Mouse (Mus musculus) liver, embryonic 14.5 days (tissue): Measurements from ENCODE around the gene Trank1. TPM values are rescaled to one million over a fixed set of nuclear protein-coding genes. Genes with fewer than 3 reads are reported as not detected.

Source experiments
- ATAC-seq: fragments of 200-750 bp; cut with Nextera tagmentation; 2 replicates; pipeline ENCODE4 v1.8.0; 2017; ENCODE audit warnings: moderate number of reproducible peaks, mild to moderate bottlenecking, moderate library complexity; ENCODE audit not compliant: insufficient read depth
- DNase-seq, 3 experiments: peaks; one replicate each; pipeline ENCODE4 v3.0.0-alpha.2; 2012 to 2013; ENCODE audit warnings: low read depth in 3 of 3, low spot score in 3 of 3
- H3K27ac ChIP-seq: fragments of 300-500 bp; sonication (generic); 2 replicates; pipeline ENCODE4 v1.5.1; 2014; ENCODE audit warnings: moderate library complexity, mild to moderate bottlenecking, control low read depth, inconsistent platforms
- H3K27me3 ChIP-seq: fragments of 300-500 bp; sonication (generic); 2 replicates; pipeline ENCODE4 v1.6.1; 2014; ENCODE audit warnings: mild to moderate bottlenecking, low read length, moderate library complexity; ENCODE audit not compliant: control insufficient read depth, insufficient read depth
- H3K36me3 ChIP-seq: fragments of 300-500 bp; sonication (generic); replicated peaks from 2 replicates; pipeline ENCODE4 v1.6.1; 2014; ENCODE audit warnings: low read depth; ENCODE audit not compliant: control insufficient read depth, insufficient read depth
- H3K4me1 ChIP-seq, 2 experiments: fragments of 200-500 bp in 1 of 2; fragments of 300-500 bp in 1 of 2; sonication (generic) in 1 of 2; replicated peaks; 2 replicates each; pipeline ENCODE4 v1.6.1; 2012 to 2014; ENCODE audit warnings: antibody characterized with exemption in 1 of 2, inconsistent platforms in 1 of 2, low read length in 1 of 2; ENCODE audit not compliant: control insufficient read depth in 2 of 2, insufficient read depth in 2 of 2
- H3K4me2 ChIP-seq: fragments of 300-500 bp; sonication (generic); 2 replicates; pipeline ENCODE4 v1.6.1; 2014; ENCODE audit warnings: low read depth, mild to moderate bottlenecking, control low read depth, moderate library complexity
- H3K4me3 ChIP-seq, 2 experiments: fragments of 200-500 bp in 1 of 2; fragments of 300-500 bp in 1 of 2; sonication (generic) in 1 of 2; 2 replicates each; pipeline ENCODE4 v1.5.1; 2012 to 2014; ENCODE audit warnings: low read depth in 2 of 2, low read length in 2 of 2, mild to moderate bottlenecking in 2 of 2, control low read depth in 1 of 2, inconsistent platforms in 1 of 2, moderate library complexity in 1 of 2; ENCODE audit not compliant: insufficient read depth in 1 of 2
- H3K9ac ChIP-seq: fragments of 300-500 bp; sonication (generic); replicated peaks from 2 replicates; pipeline ENCODE4 v1.6.1; 2014; ENCODE audit warnings: mild to moderate bottlenecking, control low read depth, moderate library complexity
- H3K9me3 ChIP-seq: fragments of 300-500 bp; sonication (generic); 2 replicates; pipeline ENCODE4 v1.6.1; 2016; ENCODE audit warnings: low read length, mixed read lengths; ENCODE audit not compliant: control insufficient read depth
- CTCF ChIP-seq: IDR thresholded peaks from 2 replicates; pipeline ENCODE4 v1.5.1; 2016; ENCODE audit warnings: antibody characterized with exemption, low read depth, control low read depth
- EP300 ChIP-seq: IDR thresholded peaks from 2 replicates; pipeline ENCODE4 v1.6.1; 2016; ENCODE audit warnings: antibody characterized with exemption, low read depth
- WGBS: fragments of 180-500 bp; shearing (Covaris S2); extraction: QIAGEN DNeasy Blood & Tissue Kit; methylation state at CpG from one replicate; pipeline ENCODE4 v1.1.7; 2014; ENCODE audit not compliant: insufficient replicate concordance; 5-methylcytosine and 5-hydroxymethylcytosine counted together
- polyA plus RNA-seq, 2 experiments: library from polyadenylated mRNA; depleted of rRNA in 1 of 2; stranded (reverse) in 1 of 2; unstranded in 1 of 2; fragments of >200 nt; fragmentation: Nextera tagmentation in 1 of 2; extraction: Ambion mirVana in 1 of 2; gene quantifications; 2 replicates each; pipeline versions ENCODE4 v1.2.1 to v1.2.3; 2012 to 2014

Gene Trank1
- polyA plus RNA-seq, 2 experiments, result 0.02 TPM; not detected in 1

GRCm38 (mm10) chr9:111351233-111351632 lies 39.7 kb downstream of the Trank1 start:
- H3K36me3 ChIP-seq, result no peaks in the 10 kb centered on the region
- no peak overlapping the region for H3K4me3 ChIP-seq
- TF ChIP-seq EP300 (no peak), CTCF (no peak)
- no peaks in the 10 kb centered on the region for H3K27me3 ChIP-seq
- H3K9ac ChIP-seq, result no peak overlapping the region
- ATAC-seq (no peak), DNase-seq (no peak)
- H3K9me3 ChIP-seq, result no peaks in the 10 kb centered on the region
- no peak overlapping the region for H3K27ac ChIP-seq
- H3K4me2 ChIP-seq, result no peak overlapping the region
- no peaks in the 10 kb centered on the region for H3K4me1 ChIP-seq
- 66% methylated on average over 7 of the region's 7 CpGs for WGBS

GRCm38 (mm10) chr9:111351641-111352040 lies 40.1 kb downstream of the Trank1 start:
- DNase-seq, result no peak
- Histone ChIP-seq H3K9ac (no peak overlapping the region), H3K4me3 (no peak overlapping the region), H3K4me2 (no peak overlapping the region), H3K27ac (no peak overlapping the region), H3K9me3 (no peaks in the 10 kb centered on the region), H3K4me1 (no peaks in the 10 kb centered on the region), H3K27me3 (no peaks in the 10 kb centered on the region), H3K36me3 (no peaks in the 10 kb centered on the region)
- no peak for TF ChIP-seq EP300
- TF ChIP-seq CTCF, result no peak
- WGBS, result 46% methylated on average over 1 of the region's 1 CpGs
- no peak for ATAC-seq

GRCm38 (mm10) chr9:111352646-111353045 lies 41.1 kb downstream of the Trank1 start:
- ATAC-seq (no peak), DNase-seq (no peak)
- WGBS, result 50% methylated on average over 3 of the region's 3 CpGs
- H3K4me1 ChIP-seq, result no peaks in the 10 kb centered on the region
- H3K27ac ChIP-seq, result no peak overlapping the region
- no peaks in the 10 kb centered on the region for H3K27me3 ChIP-seq
- H3K4me2 ChIP-seq, result no peak overlapping the region
- H3K4me3 ChIP-seq, result no peak overlapping the region
- H3K9ac ChIP-seq, result no peak overlapping the region
- H3K36me3 ChIP-seq, result no peaks in the 10 kb centered on the region
- TF ChIP-seq EP300 (no peak), CTCF (no peak)
- no peaks in the 10 kb centered on the region for H3K9me3 ChIP-seq

- Histone ChIP-seq H3K9ac (no peak overlapping the region), H3K27ac (no peak overlapping the region), H3K36me3 (no peaks in the 10 kb centered on the region), H3K4me3 (no peak overlapping the region), H3K9me3 (no peaks in the 10 kb centered on the region), H3K4me2 (no peak overlapping the region), H3K27me3 (no peaks in the 10 kb centered on the region), H3K4me1 (no peaks in the 10 kb centered on the region)
- TF ChIP-seq CTCF (no peak), EP300 (no peak)
- ATAC-seq (no peak), DNase-seq (no peak)
- 56% methylated on average over 4 of the region's 4 CpGs for WGBS
Observed at GRCm38 (mm10) chr9:111355041-111355440, 43.5 kb downstream of the Trank1 start.

GRCm38 (mm10) chr9:111356386-111356785 lies 44.8 kb downstream of the Trank1 start:
- Histone ChIP-seq H3K9ac (no peak overlapping the region), H3K4me3 (no peak overlapping the region), H3K36me3 (no peaks in the 10 kb centered on the region), H3K9me3 (no peaks in the 10 kb centered on the region), H3K27me3 (no peaks in the 10 kb centered on the region), H3K4me2 (no peak overlapping the region), H3K4me1 (no peaks in the 10 kb centered on the region), H3K27ac (no peak overlapping the region)
- TF ChIP-seq CTCF, result peak; percentile 48
- no peak for TF ChIP-seq EP300
- ATAC-seq (no peak), DNase-seq (no peak)
- 20% methylated on average over 3 of the region's 3 CpGs for WGBS

GRCm38 (mm10) chr9:111363656-111364055 lies 52.1 kb downstream of the Trank1 start:
- Histone ChIP-seq H3K9ac (no peak overlapping the region), H3K27me3 (no peaks in the 10 kb centered on the region), H3K4me3 (no peak overlapping the region), H3K36me3 (no peaks in the 10 kb centered on the region), H3K27ac (no peak overlapping the region), H3K9me3 (no peaks in the 10 kb centered on the region), H3K4me2 (no peak overlapping the region), H3K4me1 (no peaks in the 10 kb centered on the region)
- no peak for TF ChIP-seq EP300
- no peak for TF ChIP-seq CTCF
- 39% methylated on average over 7 of the region's 7 CpGs for WGBS
- ATAC-seq (no peak), DNase-seq (no peak)
